Mouse (Mus musculus) bone marrow, adult 2 months (tissue): ENCODE measurements at regions not wholly inside any gene's neighbourhood (a gene's known extent, or its start where the extent isn't known, plus 50 kb on each side); places are given as distances from the start of the nearest gene placed in this dataset.

Experiments used
- H3K27ac ChIP-seq: fragments of 200-500 bp; 2 replicates; pipeline ENCODE4 v1.5.1; 2012; ENCODE audit warnings: low read depth, mild to moderate bottlenecking, control low read depth, inconsistent platforms, low read length; ENCODE audit not compliant: control insufficient read depth, poor library complexity, insufficient read depth
- H3K4me1 ChIP-seq: fragments of 200-500 bp; 2 replicates; pipeline ENCODE4 v1.6.1; 2011; ENCODE audit warnings: low read length; ENCODE audit not compliant: control insufficient read depth, insufficient read depth
- H3K4me3 ChIP-seq: fragments of 200-500 bp; replicated peaks from 2 replicates; pipeline ENCODE3; 2011; ENCODE audit warnings: mild to moderate bottlenecking, low read depth, low read length, control low read depth; ENCODE audit not compliant: control insufficient read depth
- CTCF ChIP-seq: fragments of 200-500 bp; IDR thresholded peaks from 2 replicates; pipeline ENCODE4 v1.5.1; 2011; ENCODE audit warnings: low read length, control low read depth; ENCODE audit not compliant: control insufficient read depth, insufficient read depth
- POLR2A ChIP-seq: fragments of 200-500 bp; IDR thresholded peaks from 2 replicates; pipeline ENCODE4 v1.6.1; 2011; ENCODE audit warnings: low read depth, mild to moderate bottlenecking, control low read depth, low read length, borderline replicate concordance; ENCODE audit not compliant: control insufficient read depth
- WGBS: fragments of 180-500 bp; shearing (Covaris S2); methylation state at CpG from one replicate; pipeline ENCODE4 v1.1.7; 2018; 5-methylcytosine and 5-hydroxymethylcytosine counted together

- Histone ChIP-seq H3K4me3 (no peak overlapping the region), H3K27ac (no peak overlapping the region), H3K4me1 (peaks cover 5% of the 10 kb centered on the region)
- TF ChIP-seq POLR2A (no peak), CTCF (no peak)
- WGBS, result 77% methylated on average over 2 of the region's 2 CpGs
Measured at GRCm38 (mm10) chr13:37513206-37513904, 168.3 kb downstream of the Ly86 start.

GRCm38 (mm10) chr13:37513905-37514607 is 169.0 kb downstream of the Ly86 start:
- Histone ChIP-seq H3K4me1 (peaks cover 5% of the 10 kb centered on the region), H3K4me3 (no peak overlapping the region), H3K27ac (peak overlapping the region; percentile 23; the same call in 1 of the 2 replicates)
- 59% methylated on average over 23 of the region's 23 CpGs for WGBS
- TF ChIP-seq CTCF (no peak), POLR2A (no peak)

- 64% methylated on average over 12 of the region's 12 CpGs for WGBS
Measured at GRCm38 (mm10) chr13:37514641-37515305, 169.8 kb downstream of the Ly86 start.

GRCm38 (mm10) chr13:37517055-37517807 is 172.2 kb downstream of the Ly86 start:
- WGBS, result 63% methylated on average over 14 of the region's 14 CpGs
- TF ChIP-seq CTCF (no peak), POLR2A (no peak)

More at GRCm38 (mm10) chr13:37514641-37515305, 169.8 kb downstream of the Ly86 start:
- no peak for TF ChIP-seq POLR2A
- Histone ChIP-seq H3K4me3 (no peak overlapping the region), H3K27ac (peak overlapping the region; percentile 23; the same call in 1 of the 2 replicates), H3K4me1 (peaks cover 2% of the 10 kb centered on the region)

GRCm38 (mm10) chr13:37519948-37520347 is 174.9 kb downstream of the Ly86 start:
- H3K27ac ChIP-seq, result no peak overlapping the region
- H3K4me3 ChIP-seq, result no peak overlapping the region
- WGBS, result 58% methylated on average over 3 of the region's 3 CpGs
- peaks cover 1% of the 10 kb centered on the region for H3K4me1 ChIP-seq
- TF ChIP-seq CTCF (peak; percentile 24; the same call in 1 of the 2 replicates), POLR2A (no peak)

More at GRCm38 (mm10) chr13:37517055-37517807, 172.2 kb downstream of the Ly86 start:
- Histone ChIP-seq H3K27ac (no peak overlapping the region), H3K4me3 (no peak overlapping the region), H3K4me1 (peaks cover 1% of the 10 kb centered on the region)

- Histone ChIP-seq H3K27ac (no peak overlapping the region), H3K4me3 (no peak overlapping the region), H3K4me1 (no peaks in the 10 kb centered on the region; the same call in 1 of the 2 replicates)
- TF ChIP-seq CTCF (no peak), POLR2A (no peak)
- WGBS, result 69% methylated on average over 15 of the region's 15 CpGs
Measured at GRCm38 (mm10) chr13:37525097-37525726, 180.2 kb downstream of the Ly86 start.

GRCm38 (mm10) chr13:37526102-37526501 is 181.1 kb downstream of the Ly86 start:
- no peak for TF ChIP-seq POLR2A
- TF ChIP-seq CTCF, result no peak
- Histone ChIP-seq H3K4me3 (no peak overlapping the region), H3K4me1 (no peaks in the 10 kb centered on the region; the same call in 1 of the 2 replicates), H3K27ac (no peak overlapping the region)
- 63% methylated on average over 8 of the region's 8 CpGs for WGBS

- no peak overlapping the region for H3K4me3 ChIP-seq
- 51% methylated on average over 9 of the region's 9 CpGs for WGBS
- no peak for TF ChIP-seq POLR2A
- no peak for TF ChIP-seq CTCF
- no peaks in the 10 kb centered on the region; the same call in 1 of the 2 replicates for H3K4me1 ChIP-seq
- H3K27ac ChIP-seq, result no peak overlapping the region
Measured at GRCm38 (mm10) chr13:37528380-37528779, 183.4 kb downstream of the Ly86 start.
